Mouse (Mus musculus) c-Kit-positive CD71-positive TER-119-positive erythroid progenitor cells, embryonic 14.5 days (primary cell): Measurements from ENCODE around the gene Sema3b.

Experiments used
- DNase-seq: peaks from one replicate; pipeline ENCODE4 v3.0.0-alpha.2; 2013; ENCODE audit warnings: low spot score

Gene Sema3b

DNA sequence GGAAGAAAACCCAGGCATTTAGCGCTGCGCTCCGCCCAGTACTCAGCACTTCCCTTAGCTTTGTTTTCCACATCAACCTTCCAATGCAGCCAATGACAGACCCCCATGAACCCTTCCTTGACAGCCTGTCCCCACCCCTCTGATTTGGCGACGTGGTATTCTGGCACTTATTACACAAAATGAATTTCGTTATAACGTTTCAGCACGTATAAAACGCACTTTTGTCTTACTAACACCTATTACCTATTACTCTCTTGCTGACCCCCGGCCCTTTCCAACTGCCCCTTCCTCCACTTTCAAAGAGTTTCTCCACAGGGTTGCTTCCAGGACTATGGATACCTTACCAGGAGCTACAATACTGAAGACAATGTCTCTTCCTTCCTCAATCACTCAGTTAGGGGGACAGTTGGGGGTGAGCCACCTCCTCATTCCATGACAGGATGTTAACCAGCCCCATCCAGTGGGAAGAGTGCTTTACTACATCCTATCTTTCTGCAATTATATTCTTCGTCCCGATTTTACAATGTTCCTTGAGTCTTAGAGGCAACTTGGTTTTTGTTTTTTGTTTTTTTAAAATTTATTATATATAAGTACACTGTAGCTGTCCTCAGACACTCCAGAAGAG lies 4.0 kb upstream of the Sema3b start:
- no peak for DNase-seq

DNA sequence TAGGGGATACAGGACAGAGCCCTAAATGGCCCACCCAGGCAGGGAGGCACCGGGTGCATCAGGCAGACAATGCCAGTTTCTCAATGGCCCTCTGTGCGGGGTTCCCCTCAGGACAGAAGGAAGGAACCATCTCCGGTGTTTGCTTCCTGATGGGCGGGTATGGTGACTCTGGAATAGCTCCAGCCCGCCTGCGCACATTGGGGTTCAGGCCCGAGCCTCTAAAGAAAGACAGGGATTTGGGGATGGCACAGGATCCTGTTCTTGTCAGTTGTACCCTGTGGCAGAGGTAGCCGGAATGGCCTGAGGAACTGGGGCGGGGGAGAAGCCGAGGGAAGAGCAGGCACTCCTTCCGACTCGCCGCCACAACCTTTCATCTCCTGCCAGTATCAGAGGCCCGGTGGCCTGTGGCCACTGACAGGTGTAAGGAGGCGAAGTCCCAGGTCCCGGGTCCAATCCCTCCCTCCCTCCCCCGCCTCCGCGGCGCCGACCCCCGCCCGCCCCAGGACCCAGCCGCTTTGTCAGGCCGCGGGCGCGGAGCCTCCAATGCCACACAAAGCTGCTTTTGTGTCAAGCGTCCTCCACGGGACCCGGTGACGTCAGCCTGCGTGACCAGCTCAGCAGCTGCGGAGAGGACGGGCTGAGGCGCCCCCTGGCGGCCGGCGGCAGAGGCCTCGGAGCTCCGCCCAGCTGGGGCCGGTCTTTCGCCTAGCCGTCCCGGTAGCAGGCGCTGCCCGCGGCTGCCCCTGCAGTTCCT lies 3.3 kb upstream of the Sema3b start:
- DNase-seq: peak; percentile 94

- no peak for DNase-seq
Measured at GRCm38 (mm10) chr9:107611456-107612190, 2.6 kb upstream of the Sema3b start.

DNA sequence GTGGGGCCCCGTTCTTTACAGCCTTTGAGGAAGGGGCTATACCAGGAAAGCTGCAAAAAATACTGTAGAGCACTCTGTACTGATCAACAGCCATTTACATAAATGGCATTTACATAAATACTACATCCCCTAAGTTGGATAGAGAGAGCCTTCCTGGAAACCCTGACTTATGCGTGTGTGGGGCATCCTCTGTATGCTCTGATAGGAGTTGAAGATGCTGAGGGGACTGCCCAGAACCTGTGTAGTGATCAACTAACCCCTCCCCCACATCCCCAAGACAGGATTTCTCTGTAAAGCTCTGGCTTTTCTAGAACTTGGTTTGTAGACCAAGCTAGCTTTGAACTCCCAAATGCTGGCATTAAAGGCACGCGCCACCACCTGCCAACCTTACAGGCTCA lies 403 bp upstream of the Sema3b start:
- DNase-seq: no peak

DNA sequence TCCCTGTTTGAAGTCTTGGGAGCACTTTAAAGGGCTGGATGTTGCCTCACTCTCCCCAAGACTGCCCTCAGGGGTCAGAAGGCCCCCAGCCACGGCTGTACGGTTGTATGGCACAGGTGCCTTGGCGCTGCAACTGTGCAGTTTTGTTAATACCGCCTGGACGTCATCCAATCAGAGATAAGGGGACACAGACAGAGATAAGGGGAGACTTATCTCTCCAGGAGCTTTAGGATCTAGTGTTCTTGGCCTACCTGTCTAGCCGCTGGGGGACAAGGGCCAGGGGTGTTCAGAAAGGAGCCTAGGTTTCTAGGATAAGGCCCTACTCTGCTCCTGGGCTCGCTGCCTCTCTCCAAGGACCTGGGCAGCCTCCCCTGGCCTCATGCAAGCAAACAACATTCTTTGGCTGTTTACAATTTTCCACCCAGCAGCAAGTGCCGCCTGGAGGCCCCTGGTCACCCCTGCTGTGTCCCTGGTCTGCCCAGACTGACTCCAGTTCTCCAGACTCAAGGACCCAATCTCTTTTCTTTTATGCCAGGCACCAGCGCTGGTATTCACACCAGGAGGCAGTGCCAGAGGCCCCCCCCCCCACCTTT lies 1.3 kb downstream of the Sema3b start:
- DNase-seq: no peak

- no peak for DNase-seq
Measured at GRCm38 (mm10) chr9:107607036-107607435, 2.0 kb downstream of the Sema3b start.

DNA sequence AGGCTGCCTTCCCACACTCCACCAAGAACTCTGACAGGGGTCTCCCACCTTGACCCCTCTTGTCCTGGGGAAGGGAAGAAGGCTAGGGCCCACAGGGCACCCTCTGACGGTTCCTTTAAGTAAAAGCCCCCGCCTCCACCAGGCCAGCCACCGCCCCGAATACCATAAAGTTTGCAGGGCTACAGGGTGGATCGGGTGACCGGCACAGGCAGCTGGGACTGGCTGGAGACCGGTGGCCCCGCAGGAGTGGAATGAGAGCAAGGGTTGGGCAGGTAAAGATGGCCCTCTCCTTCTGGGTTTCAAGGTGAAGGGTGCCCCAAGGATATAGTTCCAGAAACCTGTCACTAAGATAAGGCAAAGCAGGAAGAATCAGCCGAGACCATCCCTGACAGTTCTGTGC lies 2.4 kb downstream of the Sema3b start:
- DNase-seq: no peak

DNA sequence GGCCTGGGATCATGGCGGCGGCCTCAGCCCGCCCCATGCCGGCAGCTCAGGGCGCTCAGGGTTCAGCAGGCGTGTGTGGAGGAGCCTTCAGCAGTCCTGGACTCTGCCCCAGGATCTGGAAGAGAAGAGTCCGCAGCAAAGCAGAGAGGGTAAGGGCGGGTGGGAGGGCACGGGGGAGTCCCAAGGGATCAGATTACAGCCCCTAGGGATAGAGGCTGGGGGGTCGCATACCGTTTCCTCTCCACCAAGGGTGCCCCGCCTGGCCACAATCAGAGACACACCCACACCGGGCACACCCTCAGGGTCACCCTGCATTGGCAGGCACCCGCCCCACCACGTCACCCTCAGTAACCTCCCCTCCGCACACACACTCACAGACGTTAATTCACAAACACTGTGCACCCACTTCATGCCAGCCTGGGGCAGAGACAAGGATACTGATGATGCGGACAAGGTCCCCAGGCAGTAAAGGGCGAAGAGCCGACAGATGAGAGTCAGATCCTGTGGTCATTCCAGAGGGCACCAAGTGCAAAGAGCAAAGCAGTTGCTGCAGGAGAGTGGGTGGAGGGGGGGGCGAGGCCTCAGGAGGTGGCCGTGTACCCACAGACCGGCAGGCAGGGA lies 3.9 kb downstream of the Sema3b start:
- no peak for DNase-seq

DNA sequence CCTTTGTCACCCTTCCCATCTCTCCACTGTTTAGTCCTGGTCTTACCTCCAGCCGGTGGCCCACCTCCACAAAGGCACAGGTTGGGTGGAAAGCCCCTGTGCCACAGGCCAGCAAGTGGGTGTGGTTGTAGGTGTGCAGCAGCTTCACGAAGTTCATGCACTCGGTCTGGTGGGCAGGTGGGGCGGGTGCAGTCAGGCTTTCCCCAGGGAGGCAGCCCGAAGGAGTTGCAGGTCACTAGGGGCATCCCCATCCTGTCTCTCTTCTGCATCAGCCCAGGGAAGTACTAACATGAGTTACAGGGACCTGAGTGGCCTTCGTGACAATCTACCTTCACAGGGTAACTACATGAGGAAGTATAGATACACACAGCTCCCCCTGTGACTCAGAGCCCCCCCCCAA lies 5.8 kb downstream of the Sema3b start:
- no peak for DNase-seq

- DNase-seq: peak; percentile 88
Measured at GRCm38 (mm10) chr9:107602068-107602648, 6.9 kb downstream of the Sema3b start.

DNA sequence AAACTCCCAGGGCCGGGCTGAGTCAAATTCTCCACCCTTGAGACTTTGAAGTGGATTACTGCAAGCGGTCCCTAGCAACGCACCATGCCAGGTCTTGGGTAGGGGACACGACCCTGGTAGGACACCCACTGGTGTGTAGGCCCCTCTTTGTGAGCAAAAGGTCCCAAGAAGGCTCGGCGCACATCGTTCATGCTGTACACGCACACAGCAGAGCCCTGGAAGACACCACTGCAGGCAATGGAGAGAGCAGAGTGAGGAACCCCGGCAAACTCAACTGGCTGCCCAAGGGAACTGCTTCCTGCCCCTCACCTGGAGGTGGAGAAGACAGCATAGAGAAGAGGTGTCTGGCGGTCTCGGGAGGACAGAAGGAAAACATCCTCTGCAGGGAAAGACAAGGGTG lies 7.8 kb downstream of the Sema3b start:
- no peak for DNase-seq

DNA sequence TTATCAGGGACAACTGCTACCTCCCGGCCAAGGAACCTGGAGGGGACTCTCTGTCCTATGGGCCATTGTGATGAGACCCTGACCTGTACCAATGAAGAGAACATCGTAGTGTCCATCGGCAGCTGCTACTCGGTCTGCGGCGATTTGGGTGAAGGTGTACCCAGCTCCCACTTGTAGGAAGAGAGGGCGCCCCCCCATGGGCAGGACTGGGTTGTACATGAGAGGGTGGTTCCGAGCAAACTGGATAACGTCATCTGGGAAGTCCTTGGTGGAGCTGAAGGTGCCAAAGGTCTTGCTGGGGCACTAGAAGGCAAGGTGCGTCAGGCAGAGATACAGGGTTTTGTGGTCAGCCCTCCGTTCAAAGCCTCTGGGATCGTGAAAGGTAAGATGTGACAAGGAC lies 8.3 kb downstream of the Sema3b start:
- no peak for DNase-seq

DNA sequence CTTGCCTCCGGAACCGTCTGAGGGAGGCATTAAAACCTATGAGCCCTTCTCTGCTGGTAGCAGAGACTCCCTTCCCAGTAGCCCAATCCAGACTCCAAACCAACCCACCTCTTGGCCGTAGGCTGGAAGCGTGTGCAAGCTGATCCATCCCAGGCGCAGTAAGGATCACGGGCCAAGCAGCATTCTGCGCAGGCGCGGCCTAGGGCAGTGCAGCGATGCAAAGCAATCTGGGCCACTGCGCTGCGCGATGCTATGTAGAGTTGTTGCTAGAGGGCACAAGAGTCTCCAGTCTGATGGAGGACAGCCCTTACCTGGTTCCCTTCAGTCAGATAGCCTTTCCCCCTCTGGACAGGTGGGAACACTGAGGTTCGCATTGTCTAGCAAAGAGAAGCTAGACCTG lies 9.2 kb downstream of the Sema3b start:
- DNase-seq: no peak

- no peak for DNase-seq
Measured at GRCm38 (mm10) chr9:107599433-107599832, 9.6 kb downstream of the Sema3b start.

DNA sequence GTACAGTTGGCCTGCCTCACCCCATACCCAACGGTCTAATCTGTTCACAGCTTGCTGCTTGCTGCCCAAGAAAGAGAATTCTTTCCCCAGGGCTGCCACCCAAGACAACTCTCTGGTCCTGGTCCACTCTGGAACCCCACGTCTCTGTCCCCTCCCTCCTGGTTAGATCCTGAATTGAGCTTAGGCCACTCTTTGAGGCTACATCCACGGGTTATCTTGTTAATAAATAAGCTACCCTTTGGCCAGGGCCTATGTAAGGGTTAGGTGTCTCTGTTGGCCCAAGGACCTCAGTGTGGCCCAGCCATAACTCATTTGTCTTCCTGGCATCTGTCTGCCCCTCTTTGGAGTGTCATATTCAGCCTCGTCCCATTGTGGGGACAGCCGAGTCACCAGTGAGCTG lies 10.6 kb downstream of the Sema3b start:
- no peak for DNase-seq

- DNase-seq: no peak
Measured at GRCm38 (mm10) chr9:107596619-107597569, 12.1 kb downstream of the Sema3b start.

GRCm38 (mm10) chr9:107594281-107595062 lies 14.6 kb downstream of the Sema3b start:
- DNase-seq: no peak

GRCm38 (mm10) chr9:107593101-107593976 lies 15.7 kb downstream of the Sema3b start:
- DNase-seq: no peak

DNA sequence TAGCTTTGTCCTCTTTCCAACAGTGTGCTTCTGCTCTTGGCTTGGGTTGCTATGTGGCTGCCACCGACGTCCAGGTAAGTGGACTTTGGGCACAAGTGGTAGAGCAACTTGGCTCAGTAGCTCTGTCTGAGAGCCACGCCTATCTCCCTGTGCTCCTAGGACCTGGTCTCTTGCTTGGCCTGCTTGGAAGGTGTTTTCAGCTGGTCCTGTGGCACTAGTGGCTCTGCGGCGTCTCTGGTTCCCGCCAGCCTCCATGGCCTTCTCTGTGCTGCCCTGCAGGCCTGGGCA lies 18.3 kb downstream of the Sema3b start:
- no peak for DNase-seq
